Mouse (Mus musculus) liver, adult 2 months (tissue): ENCODE measurements around the gene Ttll11.

Source experiments
- CTCF ChIP-seq: fragments of 200-500 bp; IDR thresholded peaks from 2 replicates; pipeline ENCODE4 v1.5.1; 2011; ENCODE audit warnings: low read depth, low read length, control low read depth
- POLR2A ChIP-seq: fragments of 200-500 bp; IDR thresholded peaks from 2 replicates; pipeline ENCODE4 v1.6.1; 2011; ENCODE audit warnings: low read length, control low read depth; ENCODE audit not compliant: insufficient read depth; ENCODE audit errors: extremely low read depth

DNA sequence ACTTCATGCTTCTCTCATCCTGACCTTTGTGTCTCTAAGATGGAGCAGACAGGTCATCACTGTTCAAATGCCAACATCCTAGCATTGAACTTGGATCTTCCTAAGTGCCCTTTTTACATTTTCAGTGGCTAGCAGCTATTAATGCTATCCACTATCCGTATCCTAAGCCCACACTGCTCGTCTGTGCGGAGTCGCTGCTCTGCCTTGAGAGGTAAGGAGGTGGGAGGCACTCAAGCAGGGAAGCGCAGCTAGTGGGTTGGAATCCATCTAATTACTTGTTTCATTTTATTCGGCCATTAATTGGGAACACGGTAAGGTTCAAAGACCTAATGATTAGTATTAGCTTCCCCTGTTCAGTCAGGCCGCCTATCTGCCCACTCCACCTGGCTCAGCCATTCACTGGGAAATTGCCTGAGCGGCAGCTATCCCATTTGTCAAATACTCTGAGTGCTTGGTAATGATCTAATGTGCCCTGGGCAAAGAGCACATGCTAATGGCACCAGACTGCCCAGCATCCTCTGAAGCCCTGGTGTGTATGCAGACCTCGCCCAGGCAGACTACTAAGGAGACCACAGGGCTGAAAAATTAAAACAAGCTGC is 130.0 kb downstream of the Ttll11 start:
- TF ChIP-seq CTCF, result no peak
- TF ChIP-seq POLR2A, result no peak
